Mouse (Mus musculus): ENCODE results near the gene Ppp2r2c.

The Ppp2r2c gene

GRCm38 (mm10) chr5:36898415-36899109 is 30.2 kb downstream of the Ppp2r2c start:
- no peak for DNase-seq

- DNase-seq = no peak
Observed at GRCm38 (mm10) chr5:36899392-36899791, 31.1 kb downstream of the Ppp2r2c start.

GRCm38 (mm10) chr5:36900189-36900619 is 31.9 kb downstream of the Ppp2r2c start:
- DNase-seq = peak; percentile 54

GRCm38 (mm10) chr5:36902807-36903206 is 34.5 kb downstream of the Ppp2r2c start:
- no peak for DNase-seq

- DNase-seq = no peak
Observed at GRCm38 (mm10) chr5:36904131-36904530, 35.8 kb downstream of the Ppp2r2c start.

- no peak for DNase-seq
Observed at GRCm38 (mm10) chr5:36904703-36905102, 36.4 kb downstream of the Ppp2r2c start.

GRCm38 (mm10) chr5:36905216-36905615 is 36.9 kb downstream of the Ppp2r2c start:
- peak; percentile 13 for DNase-seq

GRCm38 (mm10) chr5:36907695-36908094 is 39.4 kb downstream of the Ppp2r2c start:
- no peak for DNase-seq

GRCm38 (mm10) chr5:36909545-36909944 is 41.2 kb downstream of the Ppp2r2c start:
- no peak for DNase-seq

- no peak for DNase-seq
Observed at GRCm38 (mm10) chr5:36910980-36911379, 42.7 kb downstream of the Ppp2r2c start.

GRCm38 (mm10) chr5:36911759-36912352 is 43.5 kb downstream of the Ppp2r2c start:
- no peak for DNase-seq

- DNase-seq = no peak
Observed at GRCm38 (mm10) chr5:36912602-36913310, 44.4 kb downstream of the Ppp2r2c start.

GRCm38 (mm10) chr5:36915256-36915655 is 46.9 kb downstream of the Ppp2r2c start:
- DNase-seq = no peak

- DNase-seq = no peak
Observed at GRCm38 (mm10) chr5:36916581-36916980, 48.3 kb downstream of the Ppp2r2c start.

GRCm38 (mm10) chr5:36917245-36917644 is 48.9 kb downstream of the Ppp2r2c start:
- no peak for DNase-seq

GRCm38 (mm10) chr5:36918016-36918415 is 49.7 kb downstream of the Ppp2r2c start:
- DNase-seq = no peak

GRCm38 (mm10) chr5:36920072-36920471 is 51.8 kb downstream of the Ppp2r2c start:
- DNase-seq = peak; percentile 17

- no peak for DNase-seq
Observed at GRCm38 (mm10) chr5:36921871-36922270, 53.6 kb downstream of the Ppp2r2c start.

GRCm38 (mm10) chr5:36922811-36923210 is 54.5 kb downstream of the Ppp2r2c start:
- DNase-seq = no peak

GRCm38 (mm10) chr5:36923826-36924700 is 55.8 kb downstream of the Ppp2r2c start:
- DNase-seq = no peak

GRCm38 (mm10) chr5:36928701-36929100 is 60.4 kb downstream of the Ppp2r2c start:
- DNase-seq = no peak

- no peak for DNase-seq
Observed at GRCm38 (mm10) chr5:36929376-36929775, 61.1 kb downstream of the Ppp2r2c start.

GRCm38 (mm10) chr5:36933383-36933782 is 65.1 kb downstream of the Ppp2r2c start:
- DNase-seq = no peak

Measured in lung, postnatal 10 days (tissue).